Mouse (Mus musculus) hindlimb bud, embryonic 11.5 days (tissue): ENCODE data around the gene Bcar3.

ENCODE experiments used
- DNase-seq: peaks from one replicate; pipeline ENCODE4 v3.0.0-alpha.2; 2012; ENCODE audit warnings: low read depth, low spot score; ENCODE audit errors: extremely low spot score

Gene Bcar3

GRCm38 (mm10) chr3:122506343-122506916, 212.5 kb downstream of the Bcar3 start:
- no peak for DNase-seq

GRCm38 (mm10) chr3:122507826-122508225, 213.9 kb downstream of the Bcar3 start:
- no peak for DNase-seq

- DNase-seq = no peak
Observed at GRCm38 (mm10) chr3:122509084-122509483, 215.1 kb downstream of the Bcar3 start.

GRCm38 (mm10) chr3:122509534-122510239, 215.8 kb downstream of the Bcar3 start:
- DNase-seq = no peak

GRCm38 (mm10) chr3:122510240-122510750, 216.4 kb downstream of the Bcar3 start:
- no peak for DNase-seq

GRCm38 (mm10) chr3:122510932-122511331, 217.0 kb downstream of the Bcar3 start:
- no peak for DNase-seq

GRCm38 (mm10) chr3:122511721-122512619, 218.0 kb downstream of the Bcar3 start:
- DNase-seq = no peak

- DNase-seq = no peak
Observed at GRCm38 (mm10) chr3:122512725-122513375, 218.9 kb downstream of the Bcar3 start.

GRCm38 (mm10) chr3:122515568-122516326, 221.8 kb downstream of the Bcar3 start:
- DNase-seq = no peak

GRCm38 (mm10) chr3:122516327-122516695, 222.4 kb downstream of the Bcar3 start:
- no peak for DNase-seq

GRCm38 (mm10) chr3:122517726-122518125, 223.8 kb downstream of the Bcar3 start:
- no peak for DNase-seq

GRCm38 (mm10) chr3:122518231-122518736, 224.3 kb downstream of the Bcar3 start:
- DNase-seq = no peak

- no peak for DNase-seq
Observed at GRCm38 (mm10) chr3:122519082-122519481, 225.1 kb downstream of the Bcar3 start.

- no peak for DNase-seq
Observed at GRCm38 (mm10) chr3:122520365-122520764, 226.4 kb downstream of the Bcar3 start.

- DNase-seq = no peak
Observed at GRCm38 (mm10) chr3:122520875-122521274, 226.9 kb downstream of the Bcar3 start.

GRCm38 (mm10) chr3:122521294-122521693, 227.4 kb downstream of the Bcar3 start:
- no peak for DNase-seq

GRCm38 (mm10) chr3:122528477-122528876, 234.5 kb downstream of the Bcar3 start:
- DNase-seq = no peak

- DNase-seq = no peak
Observed at GRCm38 (mm10) chr3:122535938-122536703, 242.2 kb downstream of the Bcar3 start.

GRCm38 (mm10) chr3:122538851-122539250, 244.9 kb downstream of the Bcar3 start:
- no peak for DNase-seq
